Mouse (Mus musculus) lung, adult 2 months (tissue): ENCODE data around the gene Tcerg1l. TPM values are rescaled to one million over a fixed set of nuclear protein-coding genes. Genes with fewer than 3 reads are reported as not detected.

Source experiments
- DNase-seq: peaks from one replicate; pipeline ENCODE4 v3.0.0; 2022
- H3K4me1 ChIP-seq: fragments of 200-500 bp; 2 replicates; pipeline ENCODE4 v1.6.1; 2011; ENCODE audit warnings: low read length; ENCODE audit not compliant: control insufficient read depth, insufficient read depth
- H3K4me3 ChIP-seq: fragments of 200-500 bp; replicated peaks from 2 replicates; pipeline ENCODE3; 2011; ENCODE audit warnings: low read depth, mild to moderate bottlenecking, control low read depth, low read length; ENCODE audit errors: extremely low read depth
- CTCF ChIP-seq: fragments of 200-500 bp; IDR thresholded peaks from 2 replicates; pipeline ENCODE4 v1.5.1; 2011; ENCODE audit warnings: mild to moderate bottlenecking, low read length, control low read depth; ENCODE audit not compliant: insufficient read depth
- POLR2A ChIP-seq: fragments of 200-500 bp; IDR thresholded peaks from 2 replicates; pipeline ENCODE4 v1.6.1; 2011; ENCODE audit warnings: low read depth, mild to moderate bottlenecking, control low read depth, low read length, borderline replicate concordance; ENCODE audit errors: extremely low read depth
- WGBS: fragments of 180-500 bp; shearing (Covaris S2); methylation state at CpG from one replicate; pipeline ENCODE4 v1.1.7; 2018; 5-methylcytosine and 5-hydroxymethylcytosine counted together
- polyA plus RNA-seq: library from polyadenylated mRNA; depleted of rRNA; stranded (reverse); fragments of >200 nt; gene quantifications from 2 replicates; pipeline ENCODE4 v1.2.3, GENCODE M21; 2012

The Tcerg1l gene
- polyA plus RNA-seq, 1 experiment = 0.11 TPM

- 45% methylated on average over 15 of the region's 15 CpGs for WGBS
- Histone ChIP-seq H3K4me3 (no peak overlapping the region), H3K4me1 (no peaks in the 10 kb centered on the region)
- TF ChIP-seq POLR2A = no peak
- TF ChIP-seq CTCF = no peak
- DNase-seq = no peak
These were observed 195.2 kb downstream of the Tcerg1l start for GRCm38 (mm10) chr7:138202162-138202832.

GRCm38 (mm10) chr7:138199333-138200058 is 198.0 kb downstream of the Tcerg1l start:
- no peak overlapping the region for H3K4me3 ChIP-seq
- no peak for TF ChIP-seq POLR2A
- no peak for TF ChIP-seq CTCF
- no peaks in the 10 kb centered on the region for H3K4me1 ChIP-seq
- no peak for DNase-seq
- 56% methylated on average over 10 of the region's 10 CpGs for WGBS

- no peak for TF ChIP-seq POLR2A
- no peak for TF ChIP-seq CTCF
- WGBS = 42% methylated on average over 2 of the region's 2 CpGs
- H3K4me3 ChIP-seq = no peak overlapping the region
These were observed 201.4 kb downstream of the Tcerg1l start for GRCm38 (mm10) chr7:138196139-138196538.

GRCm38 (mm10) chr7:138184197-138184596 is 213.3 kb downstream of the Tcerg1l start:
- no peak for TF ChIP-seq CTCF
- TF ChIP-seq POLR2A = no peak
- Histone ChIP-seq H3K4me3 (no peak overlapping the region), H3K4me1 (no peaks in the 10 kb centered on the region)
- no peak for DNase-seq
- WGBS = 70% methylated on average over 5 of the region's 5 CpGs

More at GRCm38 (mm10) chr7:138196139-138196538, 201.4 kb downstream of the Tcerg1l start:
- H3K4me1 ChIP-seq = no peaks in the 10 kb centered on the region
- DNase-seq = no peak

GRCm38 (mm10) chr7:138182216-138182615 is 215.3 kb downstream of the Tcerg1l start:
- DNase-seq = no peak
- H3K4me3 ChIP-seq = no peak overlapping the region
- H3K4me1 ChIP-seq = no peaks in the 10 kb centered on the region
- TF ChIP-seq POLR2A = no peak
- TF ChIP-seq CTCF = no peak
- 43% methylated on average over 3 of the region's 3 CpGs for WGBS

GRCm38 (mm10) chr7:138178617-138179016 is 218.9 kb downstream of the Tcerg1l start:
- no peak for DNase-seq
- WGBS = 72% methylated on average over 2 of the region's 2 CpGs
- Histone ChIP-seq H3K4me1 (no peaks in the 10 kb centered on the region), H3K4me3 (no peak overlapping the region)
- no peak for TF ChIP-seq POLR2A
- TF ChIP-seq CTCF = no peak

- no peak for TF ChIP-seq CTCF
- TF ChIP-seq POLR2A = no peak
- Histone ChIP-seq H3K4me3 (no peak overlapping the region), H3K4me1 (no peaks in the 10 kb centered on the region)
- peak; percentile 31 for DNase-seq
- 15% methylated on average over 2 of the region's 2 CpGs for WGBS
These were observed 221.5 kb downstream of the Tcerg1l start for GRCm38 (mm10) chr7:138176026-138176425.

- WGBS = 52% methylated on average over 4 of the region's 4 CpGs
- H3K4me1 ChIP-seq = no peaks in the 10 kb centered on the region
- DNase-seq = no peak
- TF ChIP-seq POLR2A (no peak), CTCF (no peak)
- H3K4me3 ChIP-seq = no peak overlapping the region
These were observed 227.1 kb downstream of the Tcerg1l start for GRCm38 (mm10) chr7:138170389-138170788.
